In genomic region chr17:35066084-35066483, GRCm38 (mm10) we compare ENCODE assay signal across 8 mouse cellular contexts. TPM values are rescaled to one million over a fixed set of nuclear protein-coding genes. Genes with fewer than 3 reads are reported as not detected.
DNase-seq lines count a peak whose midpoint lies in the region; ATAC-seq and TF ChIP-seq lines count a peak whose summit lies in the region.

Gene Mpig6b (minus strand): TSS chr17:35066184.

- WGBS in liver, embryonic 13.5 days (ENCODE audit: insufficient replicate concordance), result 36% methylated on average over 10 of the region's 10 CpGs

- peaks cover 7% of the 10 kb centered on the region; the same call in 1 of the 2 replicates for H3K27me3 ChIP-seq in testis, adult 2 months (ENCODE audit: control insufficient read depth, insufficient read depth, low read length)
- peaks cover 83% of the 10 kb centered on the region for H3K27me3 ChIP-seq in liver, embryonic 13.5 days

- H3K4me3 ChIP-seq in gastrocnemius, adult 2 months, result peak within 1 kb of the TSS; percentile 66
- peak within 1 kb of the TSS; percentile 84 for H3K4me3 ChIP-seq in testis, adult 2 months (ENCODE audit: control insufficient read depth, low read depth, low read length)
- H3K4me3 ChIP-seq in liver, embryonic 13.5 days (replicated peaks), result peak within 1 kb of the TSS; percentile 49

- ATAC-seq in liver, embryonic 13.5 days (ENCODE audit: low read depth), result no peak

- H3K9me3 ChIP-seq in liver, embryonic 13.5 days (replicated peaks), result no peaks in the 10 kb centered on the region

- peak within 1 kb of the TSS; percentile 21; the same call in 1 of the 2 replicates for H3K27ac ChIP-seq in gastrocnemius, adult 2 months
- no peak within 1 kb of the TSS for H3K27ac ChIP-seq in testis, adult 2 months (ENCODE audit: control insufficient read depth, insufficient read depth, low read depth, low read length)
- peak within 1 kb of the TSS; percentile 29; the same call in 1 of the 2 replicates for H3K27ac ChIP-seq in liver, embryonic 13.5 days

- no peak for DNase-seq in gastrocnemius, adult 2 months
- DNase-seq in gastrocnemius, postnatal 14 days, result no peak
- DNase-seq in testis, postnatal 14 days (ENCODE audit: low spot score), result no peak
- DNase-seq in liver, embryonic 13.5 days, result no peak
- no peak for DNase-seq in layer of hippocampus, adult 11-12 months (ENCODE audit: low spot score)
- no peak for DNase-seq in spleen, adult 18-20 months
- DNase-seq in left cerebral cortex, postnatal 14 days (ENCODE audit: low spot score in 2 of 2), result no peak

- TF ChIP-seq CTCF in gastrocnemius, adult 2 months (IDR thresholded peaks at IDR 0.05), result no peak
- no peak for TF ChIP-seq CTCF in testis, adult 2 months (IDR thresholded peaks at IDR 0.05; ENCODE audit: control insufficient read depth, insufficient read depth, insufficient replicate concordance, low read depth, low read length)

- intact Hi-C loops in gastrocnemius, adult 2 months (cut with DNase I), result no loop called here
- intact Hi-C loops in gastrocnemius, postnatal 14 days (cut with DNase I; ENCODE audit: low total_unique reads), result no loop called here
- intact Hi-C loops in left cerebral cortex, postnatal 14 days (cut with DNase I), result no loop called here

- no peak for TF ChIP-seq POLR2A in testis, adult 2 months (IDR thresholded peaks at IDR 0.05; ENCODE audit: control insufficient read depth, low read depth, low read length)

- peak within 1 kb of the TSS; percentile 72 for H3K4me2 ChIP-seq in liver, embryonic 13.5 days

- H3K36me3 ChIP-seq in testis, adult 2 months (ENCODE audit: control insufficient read depth, insufficient read depth, low read length), result no peaks in the 10 kb centered on the region
- peaks cover 5% of the 10 kb centered on the region for H3K36me3 ChIP-seq in liver, embryonic 13.5 days

- H3K9ac ChIP-seq in liver, embryonic 13.5 days, result peak within 1 kb of the TSS; percentile 49

- H3K4me1 ChIP-seq in testis, adult 2 months (ENCODE audit: control insufficient read depth, insufficient read depth, low read length), result peaks cover 16% of the 10 kb centered on the region
- H3K4me1 ChIP-seq in liver, embryonic 13.5 days (replicated peaks), result peaks cover 44% of the 10 kb centered on the region

RNA-seq across cellular contexts. Expression of gene Mpig6b, which starts in this region (rescaled TPM):
- total RNA-seq in gastrocnemius, adult 2 months (2021), result not detected
- not detected for total RNA-seq in gastrocnemius, postnatal 14 days (2021)
- 3.4 and 3.7 TPM in 2 replicates for polyA plus RNA-seq in testis, adult 2 months (2012; rRNA removed)
- polyA plus RNA-seq in liver, embryonic 13.5 days (2015; fragmentation: Nextera tagmentation; extraction: Ambion mirVana), result 4.1 and 5.2 TPM in 2 replicates
- not detected for total RNA-seq in left cerebral cortex, postnatal 14 days (2021)
